Comparison of ENCODE assay signal across 17 mouse cellular contexts in genomic region chr6:124374683-124375082, GRCm38 (mm10). TPM values are rescaled to one million over a fixed set of nuclear protein-coding genes. Genes with fewer than 3 reads are reported as not detected.
DNase-seq lines count a peak whose midpoint lies in the region; ATAC-seq lines count a peak whose summit lies in the region.
"Had no signal": no experiment of that assay in that cellular context is flagged by ENCODE, and none has a peak within 500 bp of the region (broad histone marks: within the 10 kb centered on the region; RNA-seq: fewer than 3 reads in every experiment).

No protein-coding gene starts in this region.

- H3K27me3 ChIP-seq in liver, embryonic 11.5 days (replicated peaks; ENCODE audit: control insufficient read depth, insufficient read depth, low read length): no peaks in the 10 kb centered on the region
- no peaks in the 10 kb centered on the region for H3K27me3 ChIP-seq in liver, embryonic 15.5 days
- H3K27me3 ChIP-seq: hindbrain, embryonic 13.5 days had no signal

- H3K9ac ChIP-seq in liver, embryonic 11.5 days (ENCODE audit: low read depth, low read length): no peak overlapping the region
- no peak overlapping the region for H3K9ac ChIP-seq in liver, embryonic 15.5 days
- H3K9ac ChIP-seq: hindbrain, embryonic 13.5 days had no signal

- H3K27ac ChIP-seq in liver, embryonic 11.5 days (ENCODE audit: low read depth, low read length): 0 out of 2 replicates have a peak overlapping the region, but pooled peaks have one; percentile 25
- H3K27ac ChIP-seq in brown adipose tissue, adult 24 weeks (replicated peaks; ENCODE audit: low read depth, low read length): peak overlapping the region; percentile 81; the same call in 1 of the 2 replicates
- H3K27ac ChIP-seq in liver, embryonic 15.5 days (replicated peaks): peak overlapping the region; percentile 70; the same call in 1 of the 2 replicates
- H3K27ac ChIP-seq: heart, embryonic 10.5 days; hindbrain, embryonic 13.5 days had no signal

- H3K9me3 ChIP-seq in liver, embryonic 11.5 days (ENCODE audit: control insufficient read depth, low read length): no peaks in the 10 kb centered on the region
- no peaks in the 10 kb centered on the region for H3K9me3 ChIP-seq in liver, embryonic 15.5 days (replicated peaks)
- H3K9me3 ChIP-seq: heart, embryonic 10.5 days; hindbrain, embryonic 13.5 days had no signal

- peaks cover 24% of the 10 kb centered on the region for H3K4me1 ChIP-seq in liver, embryonic 11.5 days (replicated peaks; ENCODE audit: control insufficient read depth, insufficient read depth, low read length)
- H3K4me1 ChIP-seq in brown adipose tissue, adult 24 weeks (ENCODE audit: control insufficient read depth, insufficient read depth, insufficient read length, low read length): peaks cover 3% of the 10 kb centered on the region; the same call in 1 of the 2 replicates
- peaks cover 43% of the 10 kb centered on the region for H3K4me1 ChIP-seq in liver, embryonic 15.5 days (replicated peaks)
- H3K4me1 ChIP-seq: heart, embryonic 10.5 days; hindbrain, embryonic 13.5 days had no signal

- H3K36me3 ChIP-seq in liver, embryonic 11.5 days (ENCODE audit: control insufficient read depth, insufficient read depth, low read length): no peaks in the 10 kb centered on the region
- H3K36me3 ChIP-seq in liver, embryonic 15.5 days (replicated peaks): no peaks in the 10 kb centered on the region
- H3K36me3 ChIP-seq: heart, embryonic 10.5 days; hindbrain, embryonic 13.5 days had no signal

- DNase-seq in liver, embryonic 11.5 days (ENCODE audit: low spot score): no peak
- DNase-seq in liver: no peak
- DNase-seq in ovary, postnatal 36 days (ENCODE audit: low spot score): no peak
- no peak for DNase-seq in kidney, postnatal 36 days
- no peak for DNase-seq in right cerebral cortex, postnatal 10 days (ENCODE audit: low spot score in 2 of 2)
- DNase-seq: adrenal gland, adult 8-10 months; cerebellum, adult 11 months; cerebellum, adult 9-10 months; cerebellum, postnatal 36 days; lung, adult 2 months; lung, postnatal 10 days; midbrain, embryonic 14.5 days had no signal

- ATAC-seq in liver, embryonic 11.5 days (replicated peaks; ENCODE audit: low FRiP score): no peak
- no peak for ATAC-seq in liver, embryonic 15.5 days (ENCODE audit: insufficient read depth)
- ATAC-seq: forebrain, embryonic 14.5 days had no signal

- H3K4me3 ChIP-seq in liver, embryonic 11.5 days (ENCODE audit: low read depth, low read length): no peak overlapping the region
- H3K4me3 ChIP-seq in brown adipose tissue, adult 24 weeks (ENCODE audit: insufficient read depth, low read depth, low read length): no peak overlapping the region
- no peak overlapping the region for H3K4me3 ChIP-seq in liver, embryonic 15.5 days (replicated peaks)
- H3K4me3 ChIP-seq: heart, embryonic 10.5 days; hindbrain, embryonic 13.5 days had no signal

- H3K4me2 ChIP-seq in liver, embryonic 11.5 days: no peak overlapping the region
- H3K4me2 ChIP-seq in liver, embryonic 15.5 days: no peak overlapping the region
- H3K4me2 ChIP-seq: hindbrain, embryonic 13.5 days had no signal

- whole genome bisulfite sequencing in liver, embryonic 11.5 days: 51% methylated on average over 4 of the region's 4 CpGs
- WGBS in liver, embryonic 15.5 days (ENCODE audit: insufficient replicate concordance): 40% methylated on average over 4 of the region's 4 CpGs

RNA-seq across cellular contexts. Expression of gene Pex5, which starts 40.2 kb away (rescaled TPM):
- polyA plus RNA-seq in liver, embryonic 11.5 days (2014; fragmentation: Nextera tagmentation; extraction: Ambion mirVana): 39.6 and 41.2 TPM in 2 replicates
- 52.7 and 53.9 TPM in 2 replicates for polyA plus RNA-seq in brown adipose tissue, adult 24 weeks (2012; ENCODE audit: insufficient read depth, insufficient read length, missing spikeins)
- 21.7 and 26.8 TPM in 2 replicates for polyA plus RNA-seq in liver, embryonic 15.5 days (2015; fragmentation: Nextera tagmentation; extraction: Ambion mirVana)

Comparison
In these comparisons a context has a peak if more than half of its experiments do, and no peak if none do; other contexts are left out.
1. H3K27ac ChIP-seq: peak in every context shown above with its lines; median percentile 81 in brown adipose tissue, adult 24 weeks; 70 in liver, embryonic 15.5 days; 25 in liver, embryonic 11.5 days.